Comparison of ENCODE assay signal across 25 mouse cellular contexts in the genomic region with DNA sequence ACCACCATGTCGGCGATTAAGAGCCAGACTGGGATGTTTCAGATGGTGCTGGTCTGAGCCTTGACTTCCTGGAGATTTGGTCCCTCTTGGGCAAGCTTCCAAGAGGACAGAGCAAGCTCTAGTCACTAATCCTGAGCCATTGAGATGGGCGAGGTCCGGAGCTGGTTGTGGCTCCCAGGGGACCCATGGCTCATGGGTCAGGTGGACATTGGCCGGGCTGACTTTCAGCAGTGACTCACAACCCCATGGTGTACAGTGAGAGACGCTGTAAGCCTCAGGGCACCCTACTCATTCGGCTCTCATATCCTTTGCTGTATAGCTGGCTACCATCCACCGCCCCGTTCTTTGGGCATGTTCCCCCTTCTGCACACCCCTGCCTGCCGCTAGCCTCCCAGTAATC. TPM values are rescaled to one million over a fixed set of nuclear protein-coding genes. Genes with fewer than 3 reads are reported as not detected.
DNase-seq lines count a peak whose midpoint lies in the region; ATAC-seq and TF ChIP-seq lines count a peak whose summit lies in the region.
"Had no signal": no experiment of that assay in that cellular context is flagged by ENCODE, and none has a peak within 500 bp of the region (broad histone marks: within the 10 kb centered on the region; RNA-seq: fewer than 3 reads in every experiment).

No protein-coding gene starts in this region.

- H3ac ChIP-seq in myocyte (ENCODE audit: control insufficient read depth, insufficient read length): no peak overlapping the region

- ATAC-seq in lung, embryonic 16.5 days (ENCODE audit: low read depth): 0 out of 2 replicates have a peak, but pooled peaks have one; percentile 18
- ATAC-seq in monocyte, adult 5-6 weeks (replicated peaks; ENCODE audit: insufficient number of reproducible peaks, low FRiP score, low TSS enrichment, poor library complexity, severe bottlenecking): no peak
- ATAC-seq: forebrain, embryonic 13.5 days; forebrain, postnatal 0 days; hindbrain, embryonic 16.5 days; inflammation-experienced regulatory T-cells, adult 6 months; intestine, postnatal 0 days had no signal

- no peak overlapping the region for H3K9ac ChIP-seq in lung, embryonic 16.5 days (ENCODE audit: low read length)
- H3K9ac ChIP-seq: embryonic facial prominence, embryonic 13.5 days; forebrain, embryonic 13.5 days; forebrain, postnatal 0 days; heart, embryonic 13.5 days had no signal

- H3K27me3 ChIP-seq in lung, embryonic 16.5 days (ENCODE audit: control insufficient read depth, insufficient read depth, low read depth, low read length): peaks cover 21% of the 10 kb centered on the region
- H3K27me3 ChIP-seq in myocyte (ENCODE audit: control insufficient read depth, insufficient read depth, insufficient read length): no peaks in the 10 kb centered on the region

- DNase-seq in lung, postnatal 25 days (ENCODE audit: low spot score): no peak
- DNase-seq in NIH3T3 (ENCODE audit: low read depth): peak; percentile 92
- no peak for DNase-seq in gastrocnemius, postnatal 36 days
- DNase-seq in urinary bladder, postnatal 4 days (ENCODE audit: low spot score in 2 of 2): no peak
- DNase-seq: adrenal gland, postnatal 14 days; B cell, adult 2 months; cerebellum, adult 8-10 months; cerebellum, postnatal 14 days; embryo, embryonic 11 days; forebrain, postnatal 0 days; gastrocnemius, postnatal 14 days; heart, postnatal 36 days had no signal

- TF ChIP-seq POLR2A in myocyte (IDR thresholded peaks at IDR 0.05; ENCODE audit: insufficient read length, low read depth): peak; percentile 47

- no peak overlapping the region for H3K4me2 ChIP-seq in lung, embryonic 16.5 days (ENCODE audit: low read depth, low read length)
- peak overlapping the region; percentile 71 for H3K4me2 ChIP-seq in myocyte (ENCODE audit: low read depth)
- H3K4me2 ChIP-seq: embryonic facial prominence, embryonic 13.5 days; forebrain, embryonic 13.5 days; heart, embryonic 13.5 days had no signal

- no peaks in the 10 kb centered on the region; the same call in 1 of the 2 replicates for H3K4me1 ChIP-seq in lung, embryonic 16.5 days (replicated peaks; ENCODE audit: control insufficient read depth, insufficient read depth, low read length)

- H3K79me2 ChIP-seq in myocyte (ENCODE audit: control insufficient read depth, insufficient read depth): no peaks in the 10 kb centered on the region

- H3K4me3 ChIP-seq in lung, embryonic 16.5 days (ENCODE audit: low read length): no peak overlapping the region
- no peak overlapping the region for H3K4me3 ChIP-seq in myocyte
- H3K4me3 ChIP-seq: embryonic facial prominence, embryonic 13.5 days; forebrain, embryonic 13.5 days; heart, embryonic 13.5 days had no signal

- intact Hi-C loops in gastrocnemius, postnatal 36 days (cut with DNase I): no loop called here

- WGBS in lung, embryonic 16.5 days: 91% methylated on average over 10 of the region's 10 CpGs

- H3K27ac ChIP-seq in lung, embryonic 16.5 days (ENCODE audit: low read length): no peak overlapping the region
- H3K27ac ChIP-seq: embryonic facial prominence, embryonic 13.5 days; forebrain, embryonic 13.5 days; heart, embryonic 13.5 days had no signal

- H3K36me3 ChIP-seq in lung, embryonic 16.5 days (ENCODE audit: control insufficient read depth, insufficient read depth, low read length): no peaks in the 10 kb centered on the region
- no peaks in the 10 kb centered on the region for H3K36me3 ChIP-seq in myocyte (ENCODE audit: control insufficient read depth, insufficient read depth)
- H3K36me3 ChIP-seq: embryonic facial prominence, embryonic 13.5 days had no signal

- H3K9me3 ChIP-seq in lung, embryonic 16.5 days (ENCODE audit: control insufficient read depth, low read length): peaks cover 4% of the 10 kb centered on the region

TF ChIP-seq in myocyte, 11 proteins besides CTCF, POLR2A, EP300 and RAD21:
- TF ChIP-seq MAX (IDR thresholded peaks at IDR 0.05; ENCODE audit: low read depth) (peak; percentile 55), POLR2AphosphoS2 (IDR thresholded peaks at IDR 0.05; ENCODE audit: insufficient read length, low read depth) (no peak), MYOD1 (IDR thresholded peaks at IDR 0.05; ENCODE audit: control insufficient read depth in 1 of 3, insufficient read length in 2 of 3, low read depth in 2 of 3) (peak in 1 of 3 experiments; percentile 55), USF1 (IDR thresholded peaks at IDR 0.05; ENCODE audit: low read depth) (peak; percentile 45)

RNA-seq across cellular contexts. Expression of gene Foxl1, which starts 6.4 kb away (rescaled TPM):
- 3.1 and 3.3 TPM in 2 replicates for polyA plus RNA-seq in lung, embryonic 16.5 days (2015; fragmentation: Nextera tagmentation; extraction: Ambion mirVana)
- polyA plus RNA-seq in myocyte (2012; fragmentation: generic; extraction: Trizol): 2.6 TPM
- total RNA-seq in gastrocnemius, postnatal 36 days (2021): not detected
- 0.29 TPM in 1 of 3 replicates, not detected in the others for total RNA-seq in monocyte, adult 5-6 weeks (2017)
- total RNA-seq: common myeloid progenitor, adult 5-6 weeks; gastrocnemius, adult 18-20 months; granulocyte monocyte progenitor cell, adult 5-6 weeks had no signal
- polyA plus RNA-seq: forebrain, postnatal 0 days; inflammation-experienced regulatory T-cells, adult 6 months had no signal

RNA-seq across cellular contexts. Expression of gene Foxc2, which starts 18.1 kb away (rescaled TPM):
- 0.58 and 0.62 TPM in 2 replicates for polyA plus RNA-seq in lung, embryonic 16.5 days (2015; fragmentation: Nextera tagmentation; extraction: Ambion mirVana)
- 7.3 TPM for polyA plus RNA-seq in myocyte (2012; fragmentation: generic; extraction: Trizol)
- under 1 TPM; 0.18 to 0.27 TPM for total RNA-seq in gastrocnemius, postnatal 36 days (2021)
- not detected in 3 replicates for total RNA-seq in monocyte, adult 5-6 weeks (2017)
- total RNA-seq: common myeloid progenitor, adult 5-6 weeks; granulocyte monocyte progenitor cell, adult 5-6 weeks had no signal
- polyA plus RNA-seq: inflammation-experienced regulatory T-cells, adult 6 months had no signal

RNA-seq across cellular contexts. Expression of gene Mthfsd, which starts 25.9 kb away (rescaled TPM):
- polyA plus RNA-seq in lung, embryonic 16.5 days (2015; fragmentation: Nextera tagmentation; extraction: Ambion mirVana): 50.6 and 59.2 TPM in 2 replicates
- 22.3 TPM for polyA plus RNA-seq in myocyte (2012; fragmentation: generic; extraction: Trizol)
- total RNA-seq in gastrocnemius, postnatal 36 days (2021): 10 to 100 TPM; 11.1 to 13.9 TPM
- total RNA-seq in monocyte, adult 5-6 weeks (2017): 11.7 to 18.2 TPM (median 13.1 TPM) in 3 replicates

RNA-seq across cellular contexts. Expression of gene Foxf1, which starts 49.9 kb away (rescaled TPM):
- polyA plus RNA-seq in lung, embryonic 16.5 days (2015; fragmentation: Nextera tagmentation; extraction: Ambion mirVana): 126 and 138 TPM in 2 replicates
- polyA plus RNA-seq in myocyte (2012; fragmentation: generic; extraction: Trizol): not detected
- not detected for total RNA-seq in gastrocnemius, postnatal 36 days (2021)
- total RNA-seq in monocyte, adult 5-6 weeks (2017): 0.53 TPM in 1 of 3 replicates, not detected in the others
- total RNA-seq: common myeloid progenitor, adult 5-6 weeks; granulocyte monocyte progenitor cell, adult 5-6 weeks; MEL had no signal
